Mouse (Mus musculus) hindbrain, embryonic 14.5 days (tissue): ENCODE data around the gene Fuom. TPM values are rescaled to one million over a fixed set of nuclear protein-coding genes. Genes with fewer than 3 reads are reported as not detected.

Source experiments
- ATAC-seq: fragments of 200-750 bp; cut with Nextera tagmentation; 2 replicates; pipeline ENCODE4 v1.8.0; 2017; ENCODE audit warnings: moderate number of reproducible peaks, mild to moderate bottlenecking, moderate TSS enrichment, moderate library complexity; ENCODE audit not compliant: low FRiP score
- DNase-seq: peaks from one replicate; pipeline ENCODE4 v3.0.0-alpha.2; 2015; ENCODE audit warnings: low spot score
- H3K27ac ChIP-seq: fragments of 300-500 bp; sonication (generic); 2 replicates; pipeline ENCODE4 v1.5.1; 2014; ENCODE audit warnings: mild to moderate bottlenecking, moderate library complexity
- H3K27me3 ChIP-seq: fragments of 300-500 bp; sonication (generic); 2 replicates; pipeline ENCODE4 v1.6.1; 2014; ENCODE audit warnings: mild to moderate bottlenecking, low read length, mixed read lengths; ENCODE audit not compliant: control insufficient read depth, insufficient read depth
- H3K36me3 ChIP-seq: fragments of 300-500 bp; sonication (generic); replicated peaks from 2 replicates; pipeline ENCODE4 v1.6.1; 2014; ENCODE audit not compliant: control insufficient read depth, insufficient read depth
- H3K4me1 ChIP-seq: fragments of 300-500 bp; sonication (generic); replicated peaks from 2 replicates; pipeline ENCODE4 v1.6.1; 2014; ENCODE audit warnings: antibody characterized with exemption, low read length, mixed read lengths; ENCODE audit not compliant: control insufficient read depth, insufficient read depth
- H3K4me2 ChIP-seq: fragments of 300-500 bp; sonication (generic); replicated peaks from 2 replicates; pipeline ENCODE4 v1.6.1; 2014; ENCODE audit warnings: mild to moderate bottlenecking, moderate library complexity
- H3K4me3 ChIP-seq: fragments of 300-500 bp; sonication (generic); replicated peaks from 2 replicates; pipeline ENCODE4 v1.5.1; 2014; ENCODE audit warnings: mild to moderate bottlenecking, low read length
- H3K9ac ChIP-seq: fragments of 300-500 bp; sonication (generic); 2 replicates; pipeline ENCODE4 v1.6.1; 2014
- H3K9me3 ChIP-seq: fragments of 300-500 bp; sonication (generic); 2 replicates; pipeline ENCODE4 v1.6.1; 2016; ENCODE audit warnings: low read length; ENCODE audit not compliant: control insufficient read depth
- WGBS: fragments of 180-500 bp; shearing (Covaris S2); extraction: QIAGEN DNeasy Blood & Tissue Kit; methylation state at CpG from one replicate; pipeline ENCODE4 v1.1.7; 2014; 5-methylcytosine and 5-hydroxymethylcytosine counted together
- polyA plus RNA-seq: library from polyadenylated mRNA; unstranded; fragments of >200 nt; fragmentation: Nextera tagmentation; extraction: Ambion mirVana; gene quantifications from 2 replicates; pipeline ENCODE4 v1.2.1, GENCODE M21; 2014

Gene Fuom
- polyA plus RNA-seq, 1 experiment from 2014 or later, result 40.0 TPM

DNA sequence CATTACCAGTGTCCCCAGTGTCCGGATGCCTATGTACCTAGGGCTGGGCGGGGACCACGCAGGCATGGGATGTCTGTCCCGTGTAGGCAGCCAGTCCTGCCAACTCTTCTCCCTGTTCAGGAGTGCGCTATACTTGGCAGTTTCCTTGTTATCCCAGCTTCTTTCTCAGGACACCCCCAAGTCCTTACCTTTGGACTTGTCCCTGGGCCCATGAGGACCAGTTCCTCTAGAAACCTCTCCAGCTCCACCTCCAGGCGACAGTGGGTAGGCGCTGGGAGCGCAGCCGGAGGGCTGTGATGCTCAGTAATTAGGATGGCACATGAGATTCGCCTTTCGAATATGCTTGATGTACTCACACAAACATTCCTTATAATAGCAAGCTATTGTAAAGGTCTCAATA, 39.9 kb downstream of the Fuom start:
- Histone ChIP-seq H3K4me3 (no peak overlapping the region), H3K4me1 (peaks cover 33% of the 10 kb centered on the region), H3K9ac (no peak overlapping the region), H3K4me2 (no peak overlapping the region), H3K27me3 (peaks cover 17% of the 10 kb centered on the region; the same call in 1 of the 2 replicates), H3K9me3 (no peaks in the 10 kb centered on the region), H3K36me3 (no peaks in the 10 kb centered on the region), H3K27ac (no peak overlapping the region)
- 10% methylated on average over 11 of the region's 11 CpGs for WGBS
- DNase-seq, result no peak
- no peak for ATAC-seq

GRCm38 (mm10) chr7:140061832-140062130, 40.5 kb downstream of the Fuom start:
- WGBS, result 3% methylated on average over 6 of the region's 6 CpGs
- Histone ChIP-seq H3K4me2 (peak overlapping the region; percentile 83), H3K4me1 (peaks cover 38% of the 10 kb centered on the region), H3K36me3 (no peaks in the 10 kb centered on the region), H3K9me3 (no peaks in the 10 kb centered on the region), H3K4me3 (peak overlapping the region; percentile 30; the same call in 1 of the 2 replicates), H3K9ac (peak overlapping the region; percentile 66; the same call in 1 of the 2 replicates), H3K27me3 (peaks cover 17% of the 10 kb centered on the region; the same call in 1 of the 2 replicates), H3K27ac (no peak overlapping the region)
- 0 out of 2 replicates have a peak, but pooled peaks have one; percentile 0 for ATAC-seq
- DNase-seq, result no peak

- peak overlapping the region; percentile 66 for H3K9ac ChIP-seq
- H3K27ac ChIP-seq, result peak overlapping the region; percentile 27; the same call in 1 of the 2 replicates
- peaks cover 17% of the 10 kb centered on the region; the same call in 1 of the 2 replicates for H3K27me3 ChIP-seq
- peak overlapping the region; percentile 30 for H3K4me3 ChIP-seq
- DNase-seq, result peak; percentile 75
- peak; percentile 55 for ATAC-seq
- no peaks in the 10 kb centered on the region for H3K9me3 ChIP-seq
- peak overlapping the region; percentile 83 for H3K4me2 ChIP-seq
- no peaks in the 10 kb centered on the region for H3K36me3 ChIP-seq
- WGBS, result under 1% methylated on average over 47 of the region's 47 CpGs
- H3K4me1 ChIP-seq, result peaks cover 39% of the 10 kb centered on the region
Observed at GRCm38 (mm10) chr7:140060936-140061831, 41.1 kb downstream of the Fuom start.

GRCm38 (mm10) chr7:140059601-140060000, 42.6 kb downstream of the Fuom start:
- Histone ChIP-seq H3K4me2 (no peak overlapping the region), H3K4me3 (no peak overlapping the region), H3K9ac (no peak overlapping the region), H3K27ac (no peak overlapping the region), H3K27me3 (peaks cover 6% of the 10 kb centered on the region; the same call in 1 of the 2 replicates), H3K36me3 (no peaks in the 10 kb centered on the region), H3K4me1 (peaks cover 39% of the 10 kb centered on the region), H3K9me3 (no peaks in the 10 kb centered on the region)
- ATAC-seq (no peak), DNase-seq (no peak)
- 15% methylated on average over 4 of the region's 4 CpGs for WGBS

DNA sequence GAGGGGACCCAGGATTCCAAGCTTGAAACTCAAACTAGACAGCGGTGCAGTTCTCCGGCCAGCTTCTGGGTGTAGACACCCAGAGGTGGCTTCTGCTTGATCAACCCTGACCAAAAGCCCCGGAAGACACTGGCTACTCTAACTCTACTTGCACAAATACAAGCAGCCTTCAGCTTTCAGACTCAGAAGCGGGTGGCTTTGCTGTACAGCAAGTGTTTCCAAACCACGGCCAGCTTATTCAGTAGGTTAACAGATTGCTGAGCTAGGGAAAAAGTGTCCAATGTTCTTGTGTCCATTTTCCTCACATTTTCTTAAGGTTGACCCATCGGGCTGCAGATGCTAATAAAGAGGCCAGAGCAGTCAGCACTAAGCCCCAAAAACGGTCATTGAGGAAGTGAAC, 43.7 kb downstream of the Fuom start:
- H3K27me3 ChIP-seq, result peaks cover 6% of the 10 kb centered on the region; the same call in 1 of the 2 replicates
- ATAC-seq (no peak), DNase-seq (peak; percentile 40)
- peak overlapping the region; percentile 93 for H3K27ac ChIP-seq
- WGBS, result 5% methylated on average over 7 of the region's 7 CpGs
- peak overlapping the region; percentile 75 for H3K9ac ChIP-seq
- peak overlapping the region; percentile 44 for H3K4me3 ChIP-seq
- no peaks in the 10 kb centered on the region for H3K9me3 ChIP-seq
- peak overlapping the region; percentile 73 for H3K4me2 ChIP-seq
- H3K36me3 ChIP-seq, result no peaks in the 10 kb centered on the region
- H3K4me1 ChIP-seq, result peaks cover 39% of the 10 kb centered on the region

- ATAC-seq (peak; percentile 75), DNase-seq (peak; percentile 80)
- peak overlapping the region; percentile 73 for H3K4me2 ChIP-seq
- peak overlapping the region; percentile 44 for H3K4me3 ChIP-seq
- WGBS, result 2% methylated on average over 53 of the region's 53 CpGs
- peaks cover 39% of the 10 kb centered on the region for H3K4me1 ChIP-seq
- H3K27me3 ChIP-seq, result peaks cover 6% of the 10 kb centered on the region; the same call in 1 of the 2 replicates
- peak overlapping the region; percentile 93 for H3K27ac ChIP-seq
- peak overlapping the region; percentile 75 for H3K9ac ChIP-seq
- no peaks in the 10 kb centered on the region for H3K36me3 ChIP-seq
- H3K9me3 ChIP-seq, result no peaks in the 10 kb centered on the region
Observed at GRCm38 (mm10) chr7:140057413-140058407, 44.5 kb downstream of the Fuom start.

DNA sequence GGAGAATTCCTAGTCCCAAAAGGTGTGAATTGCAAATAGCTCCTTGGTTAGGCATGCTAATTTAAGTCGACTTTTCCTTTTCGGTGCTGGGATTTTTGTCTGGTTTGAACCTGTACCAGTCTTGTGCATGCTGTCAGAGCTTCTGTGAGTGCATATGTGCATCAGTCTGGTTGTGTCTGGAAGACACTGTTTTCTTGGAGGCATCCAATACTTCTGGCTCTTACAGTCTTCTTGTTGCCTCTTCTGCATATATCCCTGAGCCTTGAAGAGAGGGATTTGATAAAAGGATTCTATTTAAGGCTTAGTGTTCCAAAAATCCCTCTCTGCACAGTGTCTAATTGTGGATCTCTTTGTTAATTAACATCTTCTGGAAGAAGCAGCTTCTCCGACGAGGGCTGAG, 48.1 kb downstream of the Fuom start:
- no peaks in the 10 kb centered on the region for H3K9me3 ChIP-seq
- peaks cover 25% of the 10 kb centered on the region; the same call in 1 of the 2 replicates for H3K4me1 ChIP-seq
- 89% methylated on average over 4 of the region's 4 CpGs for WGBS
- no peaks in the 10 kb centered on the region for H3K36me3 ChIP-seq
- no peak for DNase-seq
- H3K27me3 ChIP-seq, result peaks cover 33% of the 10 kb centered on the region
- no peak overlapping the region for H3K4me2 ChIP-seq
- no peak for ATAC-seq
- H3K27ac ChIP-seq, result no peak overlapping the region
- no peak overlapping the region for H3K4me3 ChIP-seq
- no peak overlapping the region for H3K9ac ChIP-seq

GRCm38 (mm10) chr7:140049115-140049689, 53.0 kb downstream of the Fuom start:
- peak overlapping the region; percentile 46 for H3K4me3 ChIP-seq
- H3K4me2 ChIP-seq, result peak overlapping the region; percentile 69
- peak overlapping the region; percentile 47 for H3K9ac ChIP-seq
- WGBS, result under 1% methylated on average over 34 of the region's 34 CpGs
- ATAC-seq (peak; percentile 82), DNase-seq (peak; percentile 57)
- 0 out of 2 replicates have a peak overlapping the region, but pooled peaks have one; percentile 14 for H3K27ac ChIP-seq
- peaks cover 68% of the 10 kb centered on the region for H3K27me3 ChIP-seq
- H3K36me3 ChIP-seq, result no peaks in the 10 kb centered on the region
- H3K4me1 ChIP-seq, result peaks cover 19% of the 10 kb centered on the region; the same call in 1 of the 2 replicates
- no peaks in the 10 kb centered on the region for H3K9me3 ChIP-seq
